Mouse (Mus musculus) natural killer cell, adult 2 months (primary cell): Measurements from ENCODE around the gene 1600012H06Rik.
"Not testable (repeated sequence)": the region's sequence is repeated elsewhere in the genome, so short reads cannot be mapped to it uniquely, and the experiment has no call there.

ENCODE experiments used
- DNase-seq, 2 experiments: peaks; one replicate each; pipeline ENCODE4 v3.0.0; 2022; ENCODE audit warnings: low spot score in 2 of 2

The 1600012H06Rik gene

DNA sequence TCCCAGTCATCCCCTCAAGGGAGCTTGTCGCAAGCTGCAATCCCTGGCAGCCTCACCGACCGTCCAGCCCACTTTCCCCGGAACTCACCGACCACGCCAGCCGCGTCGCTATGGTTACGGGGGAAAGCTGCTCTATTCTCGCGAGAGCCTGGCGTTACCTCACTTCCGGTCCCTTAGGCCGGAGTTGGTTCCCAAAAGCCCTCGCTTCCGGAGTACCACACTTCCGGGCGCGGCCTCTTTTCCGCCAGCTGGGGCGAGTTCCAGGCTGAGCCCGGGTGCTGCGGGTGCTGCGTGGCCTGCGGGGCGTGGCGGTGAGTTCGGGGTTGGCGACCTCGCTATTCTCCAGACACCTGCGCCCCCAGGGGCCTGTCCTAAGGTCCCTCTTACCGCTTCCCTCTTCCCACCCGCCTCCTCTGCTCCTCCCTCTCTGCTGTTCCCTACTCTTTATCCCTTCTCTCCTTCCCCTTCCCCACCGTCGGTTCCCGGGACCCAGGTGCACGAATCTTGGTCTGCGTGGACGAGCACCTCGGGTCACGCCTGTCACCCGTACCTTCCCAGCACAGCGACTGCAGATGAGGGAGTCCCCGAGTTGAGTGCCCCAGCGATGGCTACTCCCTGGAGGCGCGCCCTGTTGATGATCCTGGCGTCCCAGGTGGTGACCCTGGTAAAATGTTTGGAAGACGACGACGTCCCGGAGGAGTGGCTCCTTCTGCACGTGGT, at the start of gene 1600012H06Rik, which contains the start of gene Wdr27:
Gene 1600012H06Rik (plus strand): TSS at position 176 of the 720 bp plus-strand sequence.
Gene Wdr27 (minus strand): TSS at position 150 of the 720 bp plus-strand sequence.
- peak; percentile 96 for DNase-seq

DNA sequence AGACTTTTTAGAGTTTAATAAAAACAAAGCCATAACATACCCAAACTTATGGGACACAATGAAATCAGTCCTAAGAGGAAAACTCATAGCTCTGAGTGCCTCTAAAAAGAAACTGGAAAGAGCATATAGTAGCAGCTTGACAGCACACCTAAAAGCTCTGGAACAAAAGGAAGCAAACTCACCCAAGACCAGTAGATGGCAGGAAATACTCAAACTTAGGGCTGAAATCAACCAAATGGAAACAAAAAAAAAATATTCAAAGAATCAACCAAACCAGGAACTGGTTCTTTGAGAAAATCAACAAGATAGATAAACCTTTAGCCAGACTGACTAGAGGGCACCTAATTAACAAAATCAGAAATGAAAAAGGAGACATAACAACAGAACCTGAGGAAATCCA, 47.9 kb upstream of the 1600012H06Rik start:
- DNase-seq: not testable (repeated sequence)

GRCm38 (mm10) chr17:14898972-14899371, 44.0 kb upstream of the 1600012H06Rik start:
- no peak for DNase-seq

GRCm38 (mm10) chr17:14903212-14903611, 39.8 kb upstream of the 1600012H06Rik start:
- DNase-seq: no peak

DNA sequence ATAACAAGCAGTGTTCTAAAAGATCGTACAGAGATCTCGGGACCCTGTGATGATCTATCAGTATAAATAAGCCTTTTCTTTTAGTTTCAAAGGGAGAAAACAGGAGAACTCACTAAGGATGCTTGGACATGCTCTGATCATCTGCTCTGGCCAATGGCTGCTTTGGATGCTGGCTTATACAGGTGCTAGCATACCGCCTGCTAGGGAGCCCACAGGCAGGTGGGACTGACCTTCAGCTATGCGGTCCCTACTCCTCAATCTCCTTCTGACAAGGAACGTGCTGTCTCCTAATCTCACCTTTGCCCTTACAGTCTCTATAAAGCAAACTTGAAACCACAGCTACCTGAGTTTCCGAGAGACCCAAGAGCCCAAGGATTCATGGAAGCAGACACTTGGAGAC, 38.8 kb upstream of the 1600012H06Rik start:
- DNase-seq: no peak

DNA sequence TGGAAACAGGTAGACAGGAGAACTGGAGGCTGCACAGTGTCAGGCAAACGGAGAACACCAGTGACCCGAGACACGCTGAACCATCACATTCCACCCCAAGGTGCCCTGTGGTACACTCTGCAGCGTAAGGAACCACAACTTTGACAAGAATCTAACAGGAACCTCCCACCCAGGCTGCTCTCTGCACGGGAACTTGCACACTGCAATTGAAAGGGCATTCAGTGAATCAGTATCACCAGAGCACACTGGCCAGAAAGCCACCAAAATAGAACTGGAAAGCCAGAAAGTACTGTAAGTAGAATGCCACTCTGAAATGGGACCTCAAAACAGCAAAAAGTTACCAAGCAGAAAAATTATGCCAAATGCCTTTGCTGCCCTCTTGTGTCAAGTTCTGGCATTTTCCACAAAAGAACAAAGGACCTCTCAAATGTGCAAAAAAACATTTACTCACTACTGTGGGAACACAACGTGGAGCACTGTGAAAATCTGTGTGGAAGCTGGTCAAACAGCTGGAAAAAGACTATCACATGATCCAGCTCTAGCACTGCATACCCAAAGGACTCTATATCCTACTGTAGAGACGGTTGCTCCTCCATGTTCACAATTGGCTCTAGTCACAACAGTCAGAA, 38.2 kb upstream of the 1600012H06Rik start:
- DNase-seq: peak; percentile 30 to 51

DNA sequence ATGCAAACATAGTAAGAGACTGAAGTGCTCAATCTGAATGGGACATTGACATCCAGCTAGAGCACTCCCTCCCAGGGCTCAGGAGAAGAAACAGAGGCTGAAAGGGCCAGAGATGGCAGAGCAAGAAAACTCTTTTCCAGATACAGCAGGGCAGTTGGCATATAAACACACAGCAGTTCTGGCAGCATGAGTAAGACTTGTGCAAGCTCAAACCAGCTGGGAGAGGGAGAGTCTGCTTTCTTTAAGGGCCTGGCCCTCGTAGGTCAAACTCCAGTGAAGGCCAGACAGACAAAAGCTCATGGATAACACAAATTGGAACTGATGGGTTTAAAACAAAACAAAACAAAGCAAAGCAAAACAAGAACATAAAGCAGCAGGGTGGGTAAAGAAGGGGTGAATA, 36.4 kb upstream of the 1600012H06Rik start:
- no peak for DNase-seq

- DNase-seq: no peak
Measured at GRCm38 (mm10) chr17:14907136-14907535, 35.8 kb upstream of the 1600012H06Rik start.

GRCm38 (mm10) chr17:14909331-14909730, 33.7 kb upstream of the 1600012H06Rik start:
- DNase-seq: no peak

DNA sequence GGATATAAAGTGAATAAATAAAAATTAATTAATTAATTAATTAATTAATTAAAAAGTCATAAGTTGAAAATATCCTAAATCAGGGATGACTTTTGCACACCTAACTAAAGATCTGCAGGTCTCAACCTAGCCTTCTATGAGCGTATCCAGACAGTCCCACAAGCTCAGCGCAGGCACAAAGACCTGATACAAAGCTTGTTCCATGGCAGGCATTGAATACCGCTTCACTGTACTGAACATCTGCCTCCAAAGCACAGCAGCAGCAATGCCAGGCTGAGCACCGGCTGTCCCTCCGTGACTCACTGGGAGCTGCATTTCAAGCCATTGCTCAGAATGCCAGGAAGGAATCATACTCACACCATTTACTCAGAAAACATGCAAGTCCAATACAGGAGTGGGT, 32.2 kb upstream of the 1600012H06Rik start:
- no peak for DNase-seq

DNA sequence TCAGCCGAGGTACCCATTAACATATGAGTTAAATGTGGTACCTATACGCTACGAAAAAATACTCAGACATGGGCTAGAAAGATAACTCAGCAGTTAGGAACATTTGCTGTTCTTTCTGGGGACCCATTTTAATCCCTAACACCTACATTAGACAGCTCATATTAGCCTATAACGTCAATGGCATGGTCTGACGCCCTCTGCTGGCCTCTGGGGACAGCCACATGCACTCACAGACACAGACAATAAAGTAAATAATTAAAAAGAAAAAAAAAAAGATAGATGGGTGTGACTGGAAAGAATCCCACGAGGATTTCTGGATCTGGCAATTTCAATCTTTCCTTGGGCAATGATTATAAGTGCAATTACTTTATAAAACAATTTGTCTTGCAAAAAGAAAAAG, 30.6 kb upstream of the 1600012H06Rik start:
- DNase-seq: no peak

DNA sequence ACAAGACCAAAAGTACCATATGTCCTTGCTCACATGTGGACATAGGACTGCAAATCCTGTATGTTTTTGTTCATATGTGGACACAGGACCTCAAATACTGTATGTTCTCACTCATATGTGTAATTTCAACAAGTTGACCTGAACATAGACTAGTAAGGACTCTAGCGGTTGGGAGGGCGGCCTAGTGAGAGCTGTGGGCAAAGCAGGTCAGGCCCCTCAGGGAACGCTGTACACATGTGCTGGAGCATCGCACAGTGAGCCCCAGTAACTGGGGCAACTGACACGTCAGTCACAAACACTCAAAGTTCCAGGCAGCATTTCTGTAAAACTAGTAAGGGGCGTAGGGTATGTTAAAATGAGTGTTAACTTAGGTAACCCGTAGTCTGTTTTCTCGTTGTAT, 30.0 kb upstream of the 1600012H06Rik start:
- DNase-seq: no peak

DNA sequence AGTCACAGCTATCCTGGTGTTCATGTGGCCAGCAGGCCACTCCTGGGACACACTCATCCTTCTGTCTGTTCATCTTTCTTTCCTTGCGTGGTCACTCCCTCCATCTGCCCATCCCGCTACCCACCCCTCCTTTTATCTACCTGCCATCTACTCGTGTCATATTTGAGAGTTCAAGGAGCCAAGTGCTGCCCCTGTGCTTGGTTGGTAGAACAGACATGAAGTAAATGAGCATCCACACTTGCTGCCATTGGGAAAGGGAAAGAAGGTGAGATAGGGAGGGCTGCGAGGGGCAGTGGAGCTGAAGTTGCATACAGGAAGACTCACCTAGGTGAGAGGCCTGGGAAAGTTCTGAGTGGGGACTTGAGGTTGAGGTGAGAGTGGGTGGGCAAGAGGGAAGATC, 28.6 kb upstream of the 1600012H06Rik start:
- DNase-seq: no peak

DNA sequence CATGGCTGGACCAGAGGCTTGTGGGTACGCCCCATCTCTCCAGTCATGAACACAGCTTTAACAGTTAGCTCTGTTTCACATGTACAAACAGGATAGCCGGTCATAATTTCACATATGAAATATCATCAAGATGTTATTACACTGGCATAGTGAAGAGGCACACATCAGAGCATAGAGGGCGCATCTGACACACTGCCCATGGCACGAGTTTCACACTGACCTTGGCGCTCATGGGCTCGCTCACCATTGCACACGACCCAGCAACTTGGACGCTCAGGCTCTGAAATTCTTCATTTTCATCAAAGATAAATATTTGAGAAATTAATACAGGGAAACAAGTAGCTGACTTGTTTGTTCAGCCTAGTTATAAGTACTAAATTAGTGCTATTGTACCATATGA, 25.1 kb upstream of the 1600012H06Rik start:
- no peak for DNase-seq

DNA sequence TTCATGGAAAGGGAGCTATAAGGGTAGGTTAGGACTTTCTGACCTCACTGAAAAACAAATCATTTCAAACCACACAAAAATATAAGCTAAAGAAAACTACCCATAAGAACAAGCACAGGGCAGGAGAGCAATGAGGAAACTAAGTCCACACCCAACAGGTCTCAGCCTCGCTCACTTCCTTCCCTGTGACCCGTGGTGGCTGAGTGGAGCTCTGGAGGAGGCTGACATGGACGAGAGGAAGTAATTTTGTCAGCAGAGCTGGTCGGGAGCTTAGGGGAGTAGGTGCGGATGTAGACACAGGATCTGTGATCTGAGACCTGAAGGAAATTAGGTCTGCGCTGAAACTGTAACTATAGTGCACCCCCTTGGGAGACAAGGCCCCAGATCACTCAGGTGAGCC, 21.4 kb upstream of the 1600012H06Rik start:
- DNase-seq: no peak

GRCm38 (mm10) chr17:14927644-14928218, 15.3 kb upstream of the 1600012H06Rik start:
- no peak for DNase-seq

DNA sequence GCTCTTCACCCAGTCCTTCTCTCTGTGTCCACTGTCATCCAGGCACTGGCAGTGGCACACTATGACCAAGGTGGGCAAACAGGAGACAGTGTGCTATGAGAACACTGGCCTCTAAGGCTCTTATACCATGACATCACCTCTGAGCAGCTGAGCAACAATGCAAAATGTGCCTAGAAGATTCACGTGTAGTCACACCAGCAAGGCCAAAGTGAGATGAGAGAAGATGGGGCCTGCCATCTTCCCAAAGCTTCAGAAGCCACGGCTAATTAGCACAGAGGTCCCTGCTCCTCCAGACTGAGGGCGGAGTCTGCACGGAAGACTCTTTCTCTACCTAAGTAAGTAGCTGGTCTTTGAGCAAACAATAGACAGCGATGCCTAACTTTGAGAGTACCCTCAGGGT, 14.4 kb upstream of the 1600012H06Rik start:
- DNase-seq: no peak

- no peak for DNase-seq
Measured at GRCm38 (mm10) chr17:14930697-14931096, 12.3 kb upstream of the 1600012H06Rik start.

DNA sequence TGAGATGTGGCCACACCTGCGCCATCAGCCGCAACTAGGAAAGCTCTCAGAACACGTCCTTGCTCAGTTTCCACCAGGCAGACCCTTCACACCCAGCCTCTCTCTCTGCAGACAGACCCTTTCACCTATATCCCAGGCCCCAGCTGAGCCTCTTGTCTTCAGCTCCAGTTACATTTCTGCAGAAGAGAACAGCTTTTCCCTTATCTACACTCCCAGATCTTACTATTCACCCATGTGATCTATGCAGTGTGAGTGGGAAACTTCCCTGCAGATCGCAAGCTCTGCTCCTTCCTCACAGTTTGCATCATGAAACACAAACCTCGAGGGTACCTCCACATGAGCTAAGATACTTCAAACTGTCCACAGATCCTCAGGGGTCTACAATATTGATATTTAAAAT, 11.5 kb upstream of the 1600012H06Rik start:
- DNase-seq: no peak

DNA sequence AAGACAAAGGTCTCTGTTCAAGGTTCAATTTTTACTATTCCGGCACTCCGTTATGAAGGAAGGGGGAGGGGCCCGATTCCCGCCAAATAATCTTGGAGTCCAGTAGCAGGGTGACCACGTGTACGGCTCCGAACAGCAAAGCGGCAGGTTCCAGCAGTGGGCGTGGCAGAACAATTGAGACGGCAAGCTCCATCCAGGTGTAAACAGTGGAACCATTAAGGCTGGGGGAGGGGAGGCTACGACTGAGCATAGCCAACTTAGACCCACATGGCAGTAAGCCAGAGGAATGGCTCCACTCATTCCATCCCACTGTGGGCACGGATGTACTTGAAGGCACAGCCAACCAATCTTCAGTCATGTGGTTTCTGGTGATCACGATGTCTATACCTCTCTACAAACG, 7.7 kb upstream of the 1600012H06Rik start:
- not testable (repeated sequence) for DNase-seq

DNA sequence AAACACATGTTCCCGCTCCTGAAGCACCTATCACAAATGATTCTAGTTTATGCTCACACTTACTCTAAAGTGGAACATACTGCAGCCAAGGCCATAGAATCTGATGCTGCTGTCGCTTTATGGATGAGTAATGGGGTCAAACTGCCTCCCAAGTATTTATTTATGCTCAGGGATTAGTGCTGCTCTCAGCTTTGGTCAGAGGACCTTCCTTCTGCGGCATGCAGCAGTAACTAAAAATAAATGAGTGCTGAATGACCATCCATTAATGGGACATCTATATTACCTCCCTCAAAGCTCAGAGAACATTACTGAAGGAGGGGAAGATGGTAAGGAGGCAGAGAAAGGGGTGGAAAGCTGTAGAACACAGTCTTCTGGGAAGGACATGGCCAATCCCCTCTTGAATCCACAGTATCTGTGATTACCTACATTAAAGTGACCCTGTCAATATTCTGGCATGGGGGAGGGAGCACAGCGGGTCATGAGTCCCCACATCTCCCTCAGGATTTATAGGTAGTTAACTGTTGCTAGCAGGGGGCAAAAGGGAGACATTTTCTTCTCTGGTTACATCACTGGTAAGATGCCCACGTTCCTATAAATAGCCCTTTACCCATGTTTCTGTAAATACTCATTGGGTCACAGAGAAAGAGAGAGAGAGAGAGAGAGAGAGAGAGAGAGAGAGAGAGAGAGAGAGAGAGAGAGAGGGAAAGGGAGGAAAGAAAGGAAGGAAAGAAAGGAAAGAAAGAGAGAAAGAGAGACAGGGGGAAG, 7.0 kb upstream of the 1600012H06Rik start:
- DNase-seq: no peak

- not testable (repeated sequence) for DNase-seq
Measured at GRCm38 (mm10) chr17:14942181-14942580, 803 bp upstream of the 1600012H06Rik start.
